Mouse (Mus musculus): ENCODE results near the gene 4930415O20Rik.

Gene 4930415O20Rik
- long read RNA-seq, experiment 1, partial matches to known transcripts = 0 of 1 reads
- long read RNA-seq, experiment 1, other reads (novel, unspliced or antisense) = 1 of 1 reads
- long read RNA-seq, experiment 2 = 0 reads

DNA sequence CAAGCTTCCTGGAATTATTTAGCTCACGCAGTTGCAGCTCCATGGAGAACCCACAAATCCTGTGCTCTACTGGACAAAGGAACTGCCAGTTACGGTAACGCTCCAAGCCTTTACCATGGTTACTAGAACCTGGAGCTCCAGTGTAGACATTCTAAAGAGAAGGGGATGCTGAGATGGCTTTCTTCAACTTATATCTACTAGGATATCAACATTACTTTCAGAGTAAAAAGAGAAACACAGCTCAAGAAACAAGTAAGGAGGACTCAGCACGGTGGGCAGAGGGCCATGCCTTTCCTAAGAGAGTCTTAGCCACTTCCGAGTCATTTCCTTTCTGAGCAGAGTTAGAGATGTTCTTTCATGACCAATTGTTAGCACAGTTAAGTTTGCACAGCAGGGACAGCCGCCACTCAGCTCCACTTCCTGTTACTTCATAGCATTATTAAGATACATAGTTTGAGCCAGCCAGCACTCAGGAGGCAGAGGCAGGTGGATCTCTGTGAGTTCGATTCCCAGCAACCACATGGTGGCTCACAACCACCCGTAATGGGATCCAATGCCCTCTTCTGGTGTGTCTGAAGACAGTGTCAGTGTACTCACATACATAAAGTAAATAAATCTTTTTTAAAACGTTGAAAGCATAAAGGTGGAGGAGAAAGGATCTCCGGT is at the start of gene 4930415O20Rik, which contains the start of gene Ccnt1:
4930415O20Rik (plus strand) TSS at position 132 of the 666 bp plus-strand sequence.
Ccnt1 (minus strand) TSS at position 51 of the 666 bp plus-strand sequence.
- intact Hi-C loops (cut with DNase I) = no loop called here

DNA sequence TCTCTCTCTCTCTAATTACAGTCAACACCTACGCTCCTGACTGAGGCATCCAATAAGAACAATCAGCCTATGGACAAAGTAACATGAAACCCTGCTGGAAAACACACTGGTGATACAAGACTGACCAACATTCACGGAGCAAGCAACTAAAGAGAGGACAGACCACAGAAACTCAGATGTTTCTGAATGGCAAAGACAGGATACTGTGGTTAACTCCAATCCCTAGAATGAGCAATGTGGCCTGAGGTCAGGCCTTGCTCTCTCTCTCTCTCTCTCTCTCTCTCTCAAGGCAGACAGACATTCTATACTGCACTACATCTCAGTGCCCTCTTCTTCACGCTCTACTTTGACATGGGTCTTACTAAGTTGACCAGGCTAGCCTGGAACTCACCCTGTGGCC is 49.6 kb upstream of the 4930415O20Rik start:
- intact Hi-C loops (cut with DNase I) = no loop called here

DNA sequence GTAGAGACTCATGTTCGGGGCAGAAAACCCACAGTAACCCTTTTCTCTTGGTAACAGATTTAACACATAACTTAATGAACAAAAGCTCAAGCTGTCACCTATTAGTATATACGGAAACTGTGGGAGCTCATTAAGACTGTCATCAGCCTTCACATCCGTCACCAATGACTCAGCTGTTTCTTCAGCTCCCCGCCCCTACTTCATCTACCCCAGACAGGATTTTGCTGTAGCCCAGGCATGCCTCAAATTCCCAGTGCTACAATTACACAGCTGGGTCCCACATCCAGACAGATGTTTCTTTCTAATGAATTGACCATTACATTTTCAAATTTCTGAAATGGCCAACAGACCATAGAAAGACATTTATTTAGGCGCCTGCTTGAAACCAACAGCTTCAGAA is 44.7 kb upstream of the 4930415O20Rik start:
- intact Hi-C loops (cut with DNase I) = no loop called here

DNA sequence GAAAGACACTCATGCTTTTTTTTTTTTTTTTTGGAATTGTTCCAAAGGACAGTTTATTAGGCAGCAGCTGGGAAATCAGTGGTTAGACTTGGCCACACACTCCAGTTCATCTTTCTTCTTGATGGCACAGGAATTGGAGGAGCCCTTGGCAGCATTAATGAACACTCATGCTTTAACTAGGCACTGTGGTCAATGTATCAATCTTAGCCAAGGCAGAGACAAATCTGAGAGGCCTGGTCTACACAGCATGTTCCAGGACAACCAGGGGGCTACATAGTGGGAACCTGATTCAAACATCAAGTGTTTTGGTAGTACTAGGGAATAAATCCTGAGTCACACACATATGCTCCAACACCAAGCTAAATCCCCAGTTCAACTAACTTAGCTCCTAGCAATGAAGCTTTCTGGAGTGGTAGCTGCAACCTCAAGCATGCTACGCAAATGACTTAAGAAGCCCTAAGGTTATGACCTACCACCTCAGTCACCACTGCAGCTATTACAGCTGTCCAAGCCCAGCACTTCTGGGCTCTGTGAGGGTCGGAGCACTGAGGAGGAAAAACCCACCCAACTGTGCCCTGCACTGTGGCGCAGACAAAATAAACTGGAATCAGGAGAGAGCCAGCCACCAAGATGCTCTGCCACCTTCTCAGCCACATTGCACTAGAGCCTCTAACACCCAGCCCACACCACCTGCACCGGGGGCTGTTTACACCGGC is 43.6 kb upstream of the 4930415O20Rik start:
- intact Hi-C loops (cut with DNase I) = no loop called here

DNA sequence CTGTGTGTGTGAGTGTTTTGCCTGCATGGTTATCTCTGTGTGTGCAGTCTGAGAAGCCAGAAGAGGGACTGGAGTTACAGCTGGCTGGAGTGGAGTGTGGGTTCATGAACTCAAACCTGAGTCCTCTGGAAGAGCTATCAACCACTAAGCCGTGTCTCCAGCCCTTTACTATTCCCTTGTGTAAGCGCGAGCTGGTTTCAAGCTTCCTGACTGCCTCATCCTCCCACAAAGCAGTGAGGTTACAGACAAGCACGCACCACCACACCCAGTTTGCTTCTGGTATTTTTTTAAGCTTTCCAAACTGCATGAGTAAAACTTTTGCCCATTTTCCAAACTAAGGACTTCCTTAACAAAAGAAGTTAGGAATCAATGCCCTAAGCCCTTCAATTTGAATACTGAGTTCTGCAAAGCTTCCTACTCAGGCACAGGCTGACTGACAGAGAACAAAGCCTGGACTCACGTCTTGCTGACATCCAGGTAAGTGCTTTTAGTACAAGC is 42.7 kb upstream of the 4930415O20Rik start:
- intact Hi-C loops (cut with DNase I) = no loop called here

DNA sequence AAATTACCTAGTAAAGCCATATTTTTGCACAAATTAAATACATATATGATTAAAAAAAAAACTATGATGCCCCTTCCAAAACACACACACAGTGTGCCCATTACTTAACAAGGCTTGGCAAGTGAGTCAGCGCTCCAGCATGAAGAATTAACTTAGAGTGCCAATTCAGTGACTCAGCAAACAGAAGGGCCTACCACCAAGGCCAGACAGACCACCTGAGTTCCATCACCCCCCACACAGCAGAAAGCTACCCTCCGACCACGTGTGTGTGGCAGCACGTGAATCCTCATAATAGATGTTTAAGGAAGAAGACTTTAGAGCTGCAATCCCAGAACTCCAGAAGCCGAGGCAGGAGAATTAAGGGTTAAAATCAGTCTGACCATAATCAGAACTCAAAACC is 38.5 kb upstream of the 4930415O20Rik start:
- intact Hi-C loops (cut with DNase I) = loop anchor here (5.0 kb wide), 1 partner anchor 35 kb away; no protein-coding TSS in a partner anchor

DNA sequence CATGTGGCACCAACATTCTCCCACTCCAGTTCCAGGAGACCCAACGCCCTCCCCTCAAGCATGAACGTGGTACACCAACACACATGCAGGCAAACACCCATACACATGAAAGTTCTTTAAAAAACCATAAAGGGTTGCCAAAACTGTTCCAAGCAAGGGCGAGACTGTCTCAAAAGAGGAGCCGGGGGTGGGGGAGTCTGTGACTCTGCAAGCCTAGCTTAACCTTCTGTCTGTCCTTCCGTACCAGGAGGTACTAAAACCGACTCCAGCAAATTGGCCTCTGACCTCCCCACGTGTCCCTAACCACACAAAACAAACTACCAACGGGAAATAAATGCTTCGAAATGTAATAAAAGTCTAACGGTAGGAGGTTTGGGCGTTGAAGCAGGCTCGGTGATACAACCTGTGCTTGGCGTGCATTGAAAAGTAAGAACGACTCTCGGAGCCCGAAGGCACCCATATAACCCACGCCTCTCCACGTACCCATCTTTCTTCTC is 37.7 kb upstream of the 4930415O20Rik start:
- intact Hi-C loops (cut with DNase I) = loop anchor here (5.0 kb wide), 1 partner anchor 34 kb away; no protein-coding TSS in a partner anchor

DNA sequence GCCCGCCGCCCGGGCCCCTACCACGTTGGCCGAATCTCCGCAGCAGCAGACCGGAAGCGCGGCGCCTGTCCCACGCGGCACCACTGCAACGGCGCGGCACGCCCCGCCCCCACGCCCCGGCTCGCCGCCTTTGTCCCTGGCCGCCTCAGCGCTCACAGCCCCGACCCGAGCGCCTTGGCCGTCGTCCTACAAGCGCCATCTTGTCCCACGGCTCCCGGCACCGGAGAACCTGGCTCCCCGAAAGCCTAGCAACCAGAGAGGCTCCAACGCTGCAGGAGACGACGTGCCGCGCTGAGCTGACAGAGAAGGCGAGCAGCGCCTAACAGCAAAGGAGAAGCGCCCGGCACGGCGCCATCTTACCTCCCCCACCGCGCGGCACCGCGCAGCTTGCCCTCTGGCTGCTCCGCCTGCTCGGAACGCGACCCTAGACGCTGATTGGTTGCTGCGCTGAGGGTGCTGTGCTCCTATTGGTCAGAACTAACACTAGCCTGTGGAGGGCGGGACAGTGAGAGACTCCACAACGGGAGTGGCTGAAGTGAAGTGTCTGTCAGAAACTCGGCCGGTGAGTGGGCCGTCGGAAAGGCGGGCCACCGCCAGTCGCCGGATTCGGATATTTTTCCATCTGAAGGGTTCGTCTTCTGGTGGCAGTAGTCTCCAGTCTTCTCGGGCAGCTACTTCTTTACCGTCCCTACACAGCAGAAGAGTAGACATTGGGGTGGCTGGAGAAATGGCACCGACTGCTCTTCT is 36.8 kb upstream of the 4930415O20Rik start, which contains the start of gene Kansl2:
Kansl2 (minus strand) TSS at position 384 of the 747 bp plus-strand sequence.
- intact Hi-C loops (cut with DNase I) = loop anchor here (5.0 kb wide), 1 partner anchor 33 kb away; no protein-coding TSS in a partner anchor

DNA sequence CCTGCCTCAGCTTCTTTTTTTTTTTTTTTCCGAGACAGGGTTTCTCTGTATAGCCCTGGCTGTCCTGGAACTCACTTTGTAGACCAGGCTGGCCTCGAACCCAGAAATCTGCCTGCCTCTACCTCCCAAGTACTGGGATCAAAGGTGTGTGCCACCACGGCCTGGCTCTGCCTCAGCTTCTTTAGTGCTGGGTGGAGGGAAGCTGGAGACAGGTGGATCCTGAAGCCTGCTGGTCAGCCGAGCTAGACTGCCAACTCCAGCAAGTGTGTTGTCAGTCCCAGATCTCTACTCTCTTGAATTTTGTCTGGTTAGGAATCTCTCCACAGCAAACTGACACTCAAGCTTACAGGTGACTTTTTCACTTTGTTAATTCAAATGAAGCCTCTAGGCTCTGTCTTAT is 34.9 kb upstream of the 4930415O20Rik start:
- intact Hi-C loops (cut with DNase I) = no loop called here

DNA sequence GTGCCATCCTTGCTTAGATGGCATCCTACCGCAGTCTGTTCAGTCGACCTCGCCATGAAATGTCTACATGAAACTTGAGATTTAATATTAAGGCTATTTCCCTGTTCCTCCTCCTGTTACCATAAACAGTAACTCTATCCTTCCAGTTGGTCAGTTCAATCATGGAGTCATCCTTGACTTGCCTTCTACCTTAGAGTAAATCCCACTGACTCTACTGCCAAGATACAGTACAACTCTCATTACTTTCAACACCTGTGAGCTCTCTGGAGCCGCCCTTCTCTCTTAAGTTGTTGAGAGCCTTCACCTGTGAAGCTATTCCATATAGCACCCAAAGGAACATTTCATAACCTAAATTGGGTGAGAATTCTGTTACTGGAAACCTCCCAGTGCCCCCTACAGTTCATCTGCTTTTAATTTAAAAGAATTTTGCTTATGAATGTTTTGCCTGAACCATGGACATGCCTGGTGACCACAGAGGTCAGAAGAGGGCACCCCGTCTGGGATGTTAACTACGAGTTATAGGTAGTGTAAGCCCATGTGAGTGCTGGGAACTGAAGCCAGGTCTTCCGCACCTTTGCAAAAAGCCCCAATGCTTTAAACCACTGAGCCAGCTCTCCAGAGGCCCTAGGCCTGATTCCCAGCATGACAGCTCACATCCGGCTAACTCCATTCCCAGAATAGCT is 33.8 kb upstream of the 4930415O20Rik start:
- intact Hi-C loops (cut with DNase I) = no loop called here

DNA sequence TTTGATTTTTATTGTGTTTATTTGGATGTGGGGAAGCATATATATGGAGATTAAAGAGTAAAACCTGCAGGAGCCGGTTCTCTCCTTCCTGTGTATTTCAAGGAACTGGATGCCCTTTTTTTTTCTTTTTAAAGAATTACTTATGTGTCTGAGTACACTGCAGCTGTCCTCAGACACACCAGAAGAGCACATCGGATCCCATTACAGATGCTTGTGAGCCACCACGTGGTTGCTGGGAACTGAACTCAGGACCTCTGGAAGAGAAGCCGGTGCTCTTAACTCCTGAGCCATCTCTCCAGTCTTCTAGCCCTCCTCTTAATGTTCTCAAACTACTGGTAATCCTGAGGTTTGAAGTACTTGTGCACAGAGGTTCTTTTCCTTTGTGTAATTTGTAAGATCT is 32.9 kb upstream of the 4930415O20Rik start:
- intact Hi-C loops (cut with DNase I) = no loop called here

DNA sequence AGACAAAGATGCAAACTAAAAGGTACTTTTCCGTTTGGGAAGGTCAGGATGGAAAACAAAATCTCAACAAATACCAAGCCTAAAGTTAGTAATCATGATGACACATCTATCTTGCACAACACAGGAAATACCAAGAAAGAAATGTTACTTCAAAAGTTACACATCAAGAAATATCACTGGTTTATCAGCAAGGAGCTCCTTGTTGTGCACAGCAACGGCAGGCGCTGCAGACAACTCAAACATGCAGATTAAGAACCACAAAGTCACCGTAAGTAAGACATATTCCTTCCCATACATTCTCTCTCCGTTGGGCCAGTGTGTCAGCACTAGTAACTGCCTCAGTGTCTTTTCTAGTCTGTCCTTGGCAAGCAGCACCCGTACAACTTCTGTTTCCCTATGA is 29.7 kb upstream of the 4930415O20Rik start:
- intact Hi-C loops (cut with DNase I) = no loop called here

DNA sequence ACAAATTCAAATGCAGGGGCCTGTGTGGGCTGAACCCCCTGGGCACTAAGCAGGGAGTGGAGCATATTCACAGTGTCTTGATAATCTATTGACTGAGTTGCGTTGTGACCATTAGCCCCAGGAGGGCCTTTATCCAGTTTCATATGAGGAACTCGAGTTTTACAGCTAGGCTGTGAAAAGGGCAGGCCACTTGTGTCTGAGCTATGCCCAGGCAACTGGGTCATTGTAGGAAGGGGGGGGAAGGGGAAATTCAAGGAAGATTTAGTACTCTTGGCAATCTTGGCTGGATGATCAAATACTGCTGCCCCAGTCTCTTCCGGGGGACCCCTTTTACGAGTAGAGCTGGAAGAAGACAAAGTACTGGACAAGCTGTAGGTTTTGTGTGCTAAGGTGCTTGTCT is 27.5 kb upstream of the 4930415O20Rik start:
- intact Hi-C loops (cut with DNase I) = no loop called here

DNA sequence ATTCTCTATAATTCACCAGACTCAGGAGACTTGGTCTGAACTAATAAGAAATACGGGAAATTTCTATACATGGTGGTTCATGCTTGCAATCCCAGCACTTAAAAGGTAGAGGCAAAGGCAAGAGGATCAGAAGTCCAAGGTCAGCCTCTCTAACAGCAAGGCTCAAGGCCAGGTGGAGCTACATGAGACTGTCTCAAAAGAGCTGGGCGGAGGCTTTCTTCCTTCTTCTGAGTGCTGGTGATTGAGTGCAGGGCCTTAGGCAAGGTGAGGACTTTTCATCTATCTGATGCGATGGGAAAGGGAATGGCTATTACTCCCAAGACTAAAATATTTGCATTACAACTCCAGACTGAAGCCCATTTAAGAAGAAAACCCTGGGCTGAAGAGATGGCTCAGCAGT is 25.7 kb upstream of the 4930415O20Rik start:
- intact Hi-C loops (cut with DNase I) = no loop called here

DNA sequence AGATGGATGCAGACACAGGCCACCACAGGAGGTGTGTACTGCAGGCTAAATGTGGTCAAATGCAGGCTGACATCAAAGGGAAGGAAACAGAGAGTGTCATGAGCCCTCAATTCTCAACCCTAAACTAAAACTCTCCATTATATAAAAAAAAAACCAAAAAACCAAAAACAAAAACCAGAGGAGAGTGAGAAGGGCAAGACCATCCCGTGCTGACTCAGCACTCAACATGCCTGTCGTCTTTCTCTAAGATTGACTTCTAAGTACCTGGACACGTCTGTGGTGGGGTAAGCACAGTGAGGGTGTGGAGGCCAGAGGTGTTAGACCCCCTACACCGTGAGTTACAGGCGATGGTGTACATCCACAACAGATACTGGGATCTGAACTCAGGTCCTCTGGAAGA is 24.0 kb upstream of the 4930415O20Rik start:
- intact Hi-C loops (cut with DNase I) = no loop called here

DNA sequence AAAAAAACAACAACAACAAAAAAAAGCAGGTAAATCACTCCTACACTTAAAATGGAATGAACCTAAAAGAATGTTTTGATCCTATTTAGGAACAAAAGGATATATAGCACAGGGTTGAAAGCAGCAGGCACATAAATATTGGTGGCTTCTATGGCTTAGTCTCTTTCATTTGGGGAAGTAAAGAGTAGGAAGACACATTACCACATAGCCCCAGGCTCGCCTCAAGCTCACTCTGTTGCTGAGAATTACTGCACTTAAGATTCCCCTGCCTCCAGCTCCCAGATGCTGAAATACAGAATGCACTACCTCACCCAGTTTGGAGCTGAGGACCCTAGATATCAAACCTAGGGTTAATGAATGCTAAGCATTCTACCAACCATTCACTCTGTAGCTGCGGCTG is 18.0 kb upstream of the 4930415O20Rik start:
- intact Hi-C loops (cut with DNase I) = no loop called here

DNA sequence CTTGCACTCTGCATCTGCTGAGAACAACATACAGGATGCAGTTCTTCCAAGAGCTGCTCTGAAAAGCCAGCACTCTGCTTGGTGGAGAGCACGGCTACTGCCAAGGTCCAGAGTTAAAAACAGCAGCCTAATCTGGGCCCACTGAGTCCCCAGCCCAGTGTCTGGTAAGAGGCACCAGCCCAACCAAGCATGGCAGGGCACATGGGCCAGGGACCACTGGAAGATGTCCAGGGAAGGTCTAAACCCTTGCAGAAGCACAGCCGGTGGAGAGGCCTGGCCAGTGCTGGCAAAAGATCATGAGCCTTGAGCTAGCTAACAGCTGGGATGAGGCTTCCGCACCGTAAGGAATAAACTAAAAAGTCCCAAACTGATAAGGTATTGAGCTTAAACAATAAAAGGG is 14.9 kb upstream of the 4930415O20Rik start:
- intact Hi-C loops (cut with DNase I) = no loop called here

DNA sequence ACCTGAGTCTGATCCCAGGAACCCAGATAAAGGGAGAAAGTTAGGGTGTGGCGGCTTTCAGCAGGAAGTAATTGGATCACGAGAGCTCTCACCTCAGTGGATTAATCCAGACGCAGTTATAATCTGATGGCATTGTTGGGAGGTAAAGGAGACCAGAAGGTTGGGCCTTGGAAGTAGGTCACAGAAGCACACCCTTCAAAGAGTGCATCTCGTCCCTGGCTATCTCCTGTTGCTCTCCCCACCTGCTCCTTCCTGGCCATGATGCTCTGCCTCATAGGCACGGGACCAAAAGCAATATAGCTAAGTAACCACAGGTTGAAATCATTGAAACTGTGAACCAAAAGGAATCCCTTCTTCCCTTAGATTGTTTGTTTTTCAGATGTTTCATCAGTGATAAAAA is 13.6 kb upstream of the 4930415O20Rik start:
- intact Hi-C loops (cut with DNase I) = no loop called here

DNA sequence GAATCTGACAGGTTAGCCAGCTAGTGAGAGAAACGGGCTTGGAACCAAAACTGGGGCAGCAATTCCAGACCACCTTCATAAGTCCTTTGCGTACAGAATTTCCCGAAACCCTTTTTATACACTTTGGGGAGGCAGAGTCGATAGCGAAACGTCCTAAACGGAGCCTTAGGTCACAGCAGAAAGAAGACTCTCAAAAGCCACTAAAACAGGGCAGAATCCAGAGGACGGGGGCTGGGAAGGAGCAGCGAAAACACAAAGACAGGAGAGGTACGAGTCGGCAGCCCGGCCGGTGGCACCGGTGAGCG is 3.9 kb upstream of the 4930415O20Rik start:
- intact Hi-C loops (cut with DNase I) = loop anchor here (5.0 to 10.0 kb wide), 2 partner anchors 35 to 52 kb away; partner anchors contain the start of gene Kansl2

DNA sequence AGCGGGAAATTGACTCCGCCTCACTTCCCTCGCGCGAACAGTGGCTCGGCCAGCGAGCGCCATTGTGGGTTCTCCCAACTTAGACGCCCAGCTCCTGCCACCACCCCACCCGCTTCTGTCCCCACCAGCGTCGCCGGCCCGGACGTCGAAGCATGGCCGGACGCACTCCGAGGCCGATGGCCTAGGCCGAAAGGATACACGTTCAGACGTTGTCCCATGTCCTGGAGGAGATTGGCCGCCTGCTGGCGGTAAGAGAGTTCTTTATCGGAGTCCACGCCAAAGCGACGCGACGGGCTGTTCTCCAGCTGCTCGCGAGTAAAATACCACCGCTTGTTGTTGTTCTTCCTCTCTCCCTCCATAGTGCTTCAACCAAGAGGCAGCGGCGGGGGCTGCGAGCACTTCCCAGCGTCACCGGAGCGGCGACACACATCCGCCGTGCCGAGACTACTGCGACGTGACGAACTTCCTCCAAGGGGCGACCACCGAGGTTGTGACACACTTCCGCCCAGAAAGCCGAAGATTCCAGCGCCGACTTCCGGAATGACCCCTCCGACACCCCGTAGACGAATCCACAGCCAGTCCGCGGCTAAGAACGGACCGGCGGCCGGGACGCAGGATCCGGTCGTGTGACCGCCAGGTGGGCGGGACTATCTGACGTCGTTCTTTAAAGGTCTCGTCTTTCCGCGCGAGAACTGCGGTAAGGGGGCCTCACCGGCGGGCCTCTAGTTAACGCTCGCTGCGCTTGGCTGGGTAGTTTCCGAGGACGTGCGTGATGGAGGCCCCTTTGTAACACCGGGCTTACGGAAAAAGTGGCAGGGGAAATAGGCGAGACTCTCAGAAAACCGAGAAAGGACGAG is 3.3 kb upstream of the 4930415O20Rik start:
- intact Hi-C loops (cut with DNase I) = loop anchor here (5.0 to 10.0 kb wide), 2 partner anchors 35 to 53 kb away; partner anchors contain the start of gene Kansl2

All from adrenal gland (tissue).